Mouse (Mus musculus): ENCODE data around the gene C4bp.

DNA sequence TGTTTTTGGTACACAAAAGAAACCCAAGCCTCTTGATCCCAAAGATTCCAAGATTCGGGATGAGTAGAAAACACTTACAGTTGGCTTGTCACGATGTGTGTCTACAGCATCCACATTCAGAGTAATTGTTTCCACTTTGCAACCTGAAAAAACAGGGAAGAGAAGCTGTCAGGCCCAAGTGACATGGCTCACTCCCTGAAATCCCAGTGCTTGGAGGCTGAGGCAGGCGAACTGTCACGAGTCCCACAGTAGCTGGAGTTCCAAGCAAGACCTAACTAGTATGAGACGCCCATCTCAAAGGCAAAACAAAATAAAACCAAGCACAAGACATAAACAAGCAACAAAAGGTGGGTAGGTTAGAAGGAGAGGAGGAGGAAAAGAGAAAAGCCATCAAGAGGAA lies 37.2 kb upstream of the C4bp start:
- TF ChIP-seq POLR2A (IDR thresholded peaks at IDR 0.05; ENCODE audit: borderline replicate concordance, control insufficient read depth, low read depth, low read length), result no peak
- TF ChIP-seq CTCF (IDR thresholded peaks at IDR 0.05; ENCODE audit: control insufficient read depth, insufficient read depth, low read length), result no peak

Data from bone marrow, adult 2 months (tissue).